Mouse (Mus musculus): ENCODE data around the gene Afm.

Gene Afm

GRCm38 (mm10) chr5:90556052-90556451 lies 37.3 kb downstream of the Afm start:
- DNase-seq (ENCODE audit: low spot score): no peak

- DNase-seq (ENCODE audit: low spot score): no peak
Measured at GRCm38 (mm10) chr5:90560743-90561142, 42.0 kb downstream of the Afm start, which contains the start of gene 5830473C10Rik. 5830473C10Rik (plus strand) TSS chr5:90561107.

- no peak for DNase-seq (ENCODE audit: low spot score)
Measured at GRCm38 (mm10) chr5:90561721-90562275, 43.1 kb downstream of the Afm start.

GRCm38 (mm10) chr5:90562880-90563279 lies 44.1 kb downstream of the Afm start:
- DNase-seq (ENCODE audit: low spot score): no peak

GRCm38 (mm10) chr5:90564161-90564560 lies 45.4 kb downstream of the Afm start:
- no peak for DNase-seq (ENCODE audit: low spot score)

GRCm38 (mm10) chr5:90565205-90565604 lies 46.5 kb downstream of the Afm start:
- no peak for DNase-seq (ENCODE audit: low spot score)

- no peak for DNase-seq (ENCODE audit: low spot score)
Measured at GRCm38 (mm10) chr5:90567788-90568187, 49.1 kb downstream of the Afm start.

- DNase-seq (ENCODE audit: low spot score): no peak
Measured at GRCm38 (mm10) chr5:90568338-90568737, 49.6 kb downstream of the Afm start.

GRCm38 (mm10) chr5:90571216-90571615 lies 52.5 kb downstream of the Afm start:
- no peak for DNase-seq (ENCODE audit: low spot score)

- no peak for DNase-seq (ENCODE audit: low spot score)
Measured at GRCm38 (mm10) chr5:90577751-90578150, 59.0 kb downstream of the Afm start.

GRCm38 (mm10) chr5:90579556-90579955 lies 60.8 kb downstream of the Afm start:
- no peak for DNase-seq (ENCODE audit: low spot score)

- DNase-seq (ENCODE audit: low spot score): no peak
Measured at GRCm38 (mm10) chr5:90582179-90582578, 63.4 kb downstream of the Afm start.

- no peak for DNase-seq (ENCODE audit: low spot score)
Measured at GRCm38 (mm10) chr5:90584799-90585198, 66.1 kb downstream of the Afm start.

- no peak for DNase-seq (ENCODE audit: low spot score)
Measured at GRCm38 (mm10) chr5:90586511-90586910, 67.8 kb downstream of the Afm start.

- DNase-seq (ENCODE audit: low spot score): no peak
Measured at GRCm38 (mm10) chr5:90588104-90588503, 69.4 kb downstream of the Afm start.

GRCm38 (mm10) chr5:90588708-90589595 lies 70.2 kb downstream of the Afm start:
- DNase-seq (ENCODE audit: low spot score): no peak

- DNase-seq (ENCODE audit: low spot score): no peak
Measured at GRCm38 (mm10) chr5:90590676-90591075, 71.9 kb downstream of the Afm start.

- DNase-seq (ENCODE audit: low spot score): no peak
Measured at GRCm38 (mm10) chr5:90591936-90592335, 73.2 kb downstream of the Afm start.

- DNase-seq (ENCODE audit: low spot score): no peak
Measured at GRCm38 (mm10) chr5:90594945-90595344, 76.2 kb downstream of the Afm start.

- no peak for DNase-seq (ENCODE audit: low spot score)
Measured at GRCm38 (mm10) chr5:90596155-90596554, 77.4 kb downstream of the Afm start.

- DNase-seq (ENCODE audit: low spot score): no peak
Measured at GRCm38 (mm10) chr5:90601469-90601868, 82.7 kb downstream of the Afm start.
